Mouse (Mus musculus) neural tube, embryonic 14.5 days (tissue): ENCODE results near the gene Pah. TPM values are rescaled to one million over a fixed set of nuclear protein-coding genes. Genes with fewer than 3 reads are reported as not detected.

Experiments used
- ATAC-seq: fragments of 200-750 bp; cut with Nextera tagmentation; 2 replicates; pipeline ENCODE4 v1.8.0; 2017; ENCODE audit warnings: low read depth, mild to moderate bottlenecking, moderate TSS enrichment, moderate library complexity
- H3K27ac ChIP-seq: fragments of 300-500 bp; sonication (generic); 2 replicates; pipeline ENCODE4 v1.5.1; 2014; ENCODE audit warnings: low read depth, mild to moderate bottlenecking, control low read depth, low read length, moderate library complexity, mixed read lengths
- H3K27me3 ChIP-seq: fragments of 300-500 bp; sonication (generic); 2 replicates; pipeline ENCODE4 v1.6.1; 2014; ENCODE audit warnings: low read length; ENCODE audit not compliant: control insufficient read depth, insufficient read depth
- H3K36me3 ChIP-seq: fragments of 300-500 bp; sonication (generic); 2 replicates; pipeline ENCODE4 v1.6.1; 2014; ENCODE audit warnings: low read length, mixed read lengths; ENCODE audit not compliant: control insufficient read depth, insufficient read depth
- H3K4me1 ChIP-seq: fragments of 300-500 bp; sonication (generic); 2 replicates; pipeline ENCODE4 v1.6.1; 2014; ENCODE audit warnings: low read length; ENCODE audit not compliant: control insufficient read depth, insufficient read depth
- H3K4me2 ChIP-seq: fragments of 300-500 bp; sonication (generic); 2 replicates; pipeline ENCODE4 v1.6.1; 2014; ENCODE audit warnings: mild to moderate bottlenecking, low read depth, low read length, control low read depth
- H3K4me3 ChIP-seq: fragments of 300-500 bp; sonication (generic); 2 replicates; pipeline ENCODE4 v1.5.1; 2014; ENCODE audit warnings: low read depth, low read length, control low read depth, mixed read lengths
- H3K9ac ChIP-seq: fragments of 300-500 bp; sonication (generic); replicated peaks from 2 replicates; pipeline ENCODE4 v1.6.1; 2014; ENCODE audit warnings: low read depth, mild to moderate bottlenecking, control low read depth, low read length, mixed read lengths
- H3K9me3 ChIP-seq: fragments of 300-500 bp; sonication (generic); 2 replicates; pipeline ENCODE4 v1.6.1; 2016; ENCODE audit warnings: low read length; ENCODE audit not compliant: control insufficient read depth
- WGBS: fragments of 180-500 bp; shearing (Covaris S2); extraction: QIAGEN DNeasy Blood & Tissue Kit; methylation state at CpG from one replicate; pipeline ENCODE4 v1.1.7; 2014; 5-methylcytosine and 5-hydroxymethylcytosine counted together
- polyA plus RNA-seq: library from polyadenylated mRNA; unstranded; fragments of >200 nt; fragmentation: Nextera tagmentation; extraction: Ambion mirVana; gene quantifications from 2 replicates; pipeline ENCODE4 v1.2.1, GENCODE M21; 2014

Pah gene
- polyA plus RNA-seq, 1 experiment from 2014 or later = not detected

DNA sequence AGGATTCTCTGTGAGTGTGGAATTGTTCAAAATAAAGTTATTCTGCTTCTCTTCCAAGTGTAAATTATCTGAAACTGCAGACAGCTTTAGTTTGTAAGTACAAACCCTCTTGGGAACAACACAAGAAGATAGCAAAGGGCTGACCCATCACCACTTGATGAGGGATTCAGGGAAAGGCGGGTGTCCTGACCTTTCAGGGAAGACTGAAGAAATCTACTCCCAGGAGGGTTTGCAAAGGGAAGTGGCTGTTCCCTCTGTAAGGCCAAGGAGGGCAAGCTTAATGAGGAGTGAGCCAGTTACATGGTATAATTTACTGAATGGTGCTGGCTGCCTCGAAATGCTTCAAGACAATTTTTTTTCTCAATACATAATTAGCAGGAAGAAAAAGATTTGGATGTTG is 72.3 kb downstream of the Pah start:
- Histone ChIP-seq H3K27me3 (no peaks in the 10 kb centered on the region), H3K9me3 (no peaks in the 10 kb centered on the region), H3K4me1 (no peaks in the 10 kb centered on the region), H3K9ac (no peak overlapping the region), H3K4me3 (no peak overlapping the region), H3K27ac (no peak overlapping the region), H3K36me3 (no peaks in the 10 kb centered on the region), H3K4me2 (no peak overlapping the region)
- no peak for ATAC-seq
- WGBS = 60% methylated on average over 2 of the region's 2 CpGs

DNA sequence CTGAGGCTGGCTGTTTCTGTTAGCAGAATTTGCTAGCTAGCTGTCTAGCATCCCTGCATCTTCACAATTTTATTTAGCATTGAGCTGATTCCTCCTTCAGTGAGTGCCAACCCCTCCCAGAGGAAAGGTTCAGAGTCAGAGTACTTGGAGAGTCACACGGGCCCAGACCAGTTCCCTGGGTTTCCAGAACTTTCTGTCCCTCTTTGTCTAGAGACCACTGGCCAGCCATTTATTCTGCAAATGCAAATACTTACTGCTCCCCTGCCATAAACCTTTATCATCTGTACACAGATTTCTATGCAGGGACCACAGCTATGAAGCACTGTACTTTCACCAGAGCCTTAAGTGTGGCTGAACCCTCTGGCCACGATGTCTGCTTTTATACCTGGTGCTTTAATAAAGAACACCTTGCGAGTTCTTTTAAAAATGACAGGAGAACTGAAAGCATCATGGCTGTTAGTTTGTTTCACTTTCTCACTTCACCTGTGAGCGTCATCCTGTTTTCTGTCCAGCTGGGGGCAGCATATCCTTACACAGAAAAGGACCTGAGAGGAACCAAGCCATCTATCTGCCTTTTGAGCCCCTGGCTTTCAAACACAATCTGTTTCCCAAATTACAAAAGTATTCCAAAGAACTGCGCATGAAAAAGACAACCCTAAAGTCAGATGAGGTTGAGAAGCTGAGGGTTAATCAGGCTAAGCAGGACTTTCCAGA is 74.9 kb downstream of the Pah start:
- Histone ChIP-seq H3K27ac (no peak overlapping the region), H3K36me3 (no peaks in the 10 kb centered on the region), H3K4me2 (no peak overlapping the region), H3K4me1 (no peaks in the 10 kb centered on the region), H3K27me3 (no peaks in the 10 kb centered on the region), H3K4me3 (no peak overlapping the region), H3K9me3 (no peaks in the 10 kb centered on the region), H3K9ac (no peak overlapping the region)
- 39% methylated on average over 5 of the region's 5 CpGs for WGBS
- ATAC-seq = peak; percentile 84

DNA sequence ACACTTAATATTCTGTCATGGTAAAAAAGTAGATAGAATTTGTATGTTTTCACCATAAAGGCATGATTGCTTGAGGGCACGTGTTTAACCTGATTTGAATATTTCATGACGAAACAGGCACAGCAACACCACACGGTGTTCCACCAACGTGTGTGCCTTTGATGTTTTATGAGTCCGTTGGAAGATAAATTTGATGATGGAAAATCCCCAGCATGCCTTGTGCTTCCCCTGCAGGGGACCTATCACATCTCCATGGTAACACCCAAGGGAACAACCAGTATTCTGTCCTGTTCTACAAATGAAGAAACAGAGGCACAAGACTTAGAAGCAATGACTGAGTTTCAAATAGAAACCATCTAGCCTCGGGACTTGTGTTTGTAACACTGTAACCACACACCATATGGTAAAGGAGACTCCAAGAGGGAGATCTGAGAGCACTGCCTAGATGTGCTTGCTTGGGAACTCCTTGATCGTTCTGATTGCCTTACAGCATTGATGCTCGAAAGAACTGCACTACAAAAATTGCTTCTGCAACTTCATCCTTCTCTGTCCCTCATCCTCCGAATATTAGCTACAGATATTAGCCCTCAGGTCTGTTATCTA is 75.6 kb downstream of the Pah start:
- Histone ChIP-seq H3K27me3 (no peaks in the 10 kb centered on the region), H3K27ac (no peak overlapping the region), H3K4me2 (no peak overlapping the region), H3K9ac (no peak overlapping the region), H3K9me3 (no peaks in the 10 kb centered on the region), H3K4me3 (no peak overlapping the region), H3K4me1 (no peaks in the 10 kb centered on the region), H3K36me3 (no peaks in the 10 kb centered on the region)
- peak; percentile 69 for ATAC-seq
- 40% methylated on average over 9 of the region's 9 CpGs for WGBS

DNA sequence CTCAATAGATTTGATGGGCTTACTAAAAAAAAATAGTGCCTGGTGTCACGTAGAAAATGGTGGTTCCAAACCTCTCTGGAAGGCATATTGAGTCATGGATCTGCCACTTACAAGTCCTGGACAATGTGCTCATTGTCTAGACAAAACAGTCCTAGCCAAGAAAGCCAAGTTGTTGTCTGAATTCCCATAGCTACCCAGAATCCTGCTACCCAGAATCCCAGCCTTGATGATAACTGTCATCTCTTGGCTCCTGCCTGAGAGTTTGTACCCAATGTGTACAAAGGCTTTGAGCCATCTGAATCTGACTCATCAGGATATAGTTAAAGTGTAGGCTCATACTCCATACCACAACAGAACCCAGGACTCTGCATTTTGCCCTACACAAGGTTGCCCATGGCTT is 80.6 kb downstream of the Pah start:
- no peaks in the 10 kb centered on the region for H3K36me3 ChIP-seq
- no peak for ATAC-seq
- 76% methylated on average over 1 of the region's 1 CpGs for WGBS

DNA sequence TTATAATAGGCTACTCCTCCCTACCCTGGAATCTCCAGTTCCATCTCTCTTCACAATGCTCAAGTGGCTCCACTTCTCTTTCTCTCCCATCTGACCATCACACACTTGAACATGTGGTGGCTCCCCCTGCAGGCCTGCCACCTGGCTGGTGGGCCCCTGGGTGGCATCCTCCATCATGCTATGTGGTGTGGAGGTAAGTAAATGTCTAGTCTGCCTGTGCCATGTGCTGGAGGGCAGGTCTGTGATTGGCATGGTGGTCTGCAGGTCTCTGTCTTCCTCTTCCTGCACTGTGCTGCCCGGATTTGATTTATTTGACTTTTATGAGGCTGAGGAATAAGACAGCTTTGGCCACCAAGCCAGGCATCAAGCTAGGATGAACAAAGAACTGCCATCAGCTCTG is 103.6 kb downstream of the Pah start:
- H3K4me1 ChIP-seq = no peaks in the 10 kb centered on the region
- no peak overlapping the region for H3K9ac ChIP-seq
- no peaks in the 10 kb centered on the region for H3K27me3 ChIP-seq
- no peak overlapping the region for H3K4me3 ChIP-seq
- no peak for ATAC-seq
- no peaks in the 10 kb centered on the region for H3K9me3 ChIP-seq
- no peak overlapping the region for H3K27ac ChIP-seq
- H3K4me2 ChIP-seq = no peak overlapping the region
- no peaks in the 10 kb centered on the region for H3K36me3 ChIP-seq
- WGBS = 80% methylated on average over 1 of the region's 1 CpGs

More for the DNA sequence above, 80.6 kb downstream of the Pah start:
- no peaks in the 10 kb centered on the region for H3K9me3 ChIP-seq
- H3K27ac ChIP-seq = no peak overlapping the region
- no peak overlapping the region for H3K4me2 ChIP-seq
- H3K27me3 ChIP-seq = no peaks in the 10 kb centered on the region
- no peak overlapping the region for H3K9ac ChIP-seq
- no peak overlapping the region for H3K4me3 ChIP-seq
- no peaks in the 10 kb centered on the region for H3K4me1 ChIP-seq

Other genes starting within 250 kb of the Pah start
- 8.7 and 8.8 TPM in 2 replicates for gene Ascl1, start 28.1 kb upstream of the Pah start, polyA plus RNA-seq